Mouse (Mus musculus) hindbrain, embryonic 10.5 days (tissue): ENCODE data around the gene Crhr2. TPM values are rescaled to one million over a fixed set of nuclear protein-coding genes. Genes with fewer than 3 reads are reported as not detected.

Experiments used
- DNase-seq: peaks from one replicate; pipeline ENCODE4 v3.0.0-alpha.2; 2017; ENCODE audit warnings: low spot score
- H3K27ac ChIP-seq: fragments of 300-500 bp; sonication (generic); 2 replicates; pipeline ENCODE4 v1.5.1; 2016; ENCODE audit warnings: mild to moderate bottlenecking, moderate library complexity
- H3K27me3 ChIP-seq: fragments of 300-500 bp; sonication (generic); 2 replicates; pipeline ENCODE4 v1.6.1; 2016; ENCODE audit warnings: mild to moderate bottlenecking; ENCODE audit not compliant: poor library complexity, insufficient read depth, severe bottlenecking
- H3K36me3 ChIP-seq: fragments of 300-500 bp; sonication (generic); 2 replicates; pipeline ENCODE4 v1.6.1; 2016; ENCODE audit warnings: mild to moderate bottlenecking, moderate library complexity
- H3K4me1 ChIP-seq: fragments of 300-500 bp; sonication (generic); replicated peaks from 2 replicates; pipeline ENCODE4 v1.6.1; 2016; ENCODE audit warnings: mild to moderate bottlenecking
- H3K4me3 ChIP-seq: fragments of 300-500 bp; sonication (generic); 2 replicates; pipeline ENCODE4 v1.5.1; 2016; ENCODE audit warnings: mild to moderate bottlenecking, moderate library complexity
- H3K9me3 ChIP-seq: fragments of 300-500 bp; sonication (generic); 2 replicates; pipeline ENCODE4 v1.6.1; 2016; ENCODE audit warnings: mild to moderate bottlenecking, moderate library complexity
- WGBS: fragments of 180-500 bp; shearing (Covaris S2); methylation state at CpG from one replicate; pipeline ENCODE4 v1.1.7; 2016; 5-methylcytosine and 5-hydroxymethylcytosine counted together
- polyA plus RNA-seq: library from polyadenylated mRNA; unstranded; fragments of >200 nt; fragmentation: Nextera tagmentation; extraction: Ambion mirVana; gene quantifications from 2 replicates; pipeline ENCODE4 v1.2.1, GENCODE M21; 2016

Crhr2 gene
- polyA plus RNA-seq, 1 experiment from 2014 or later, result 0.24 TPM

DNA sequence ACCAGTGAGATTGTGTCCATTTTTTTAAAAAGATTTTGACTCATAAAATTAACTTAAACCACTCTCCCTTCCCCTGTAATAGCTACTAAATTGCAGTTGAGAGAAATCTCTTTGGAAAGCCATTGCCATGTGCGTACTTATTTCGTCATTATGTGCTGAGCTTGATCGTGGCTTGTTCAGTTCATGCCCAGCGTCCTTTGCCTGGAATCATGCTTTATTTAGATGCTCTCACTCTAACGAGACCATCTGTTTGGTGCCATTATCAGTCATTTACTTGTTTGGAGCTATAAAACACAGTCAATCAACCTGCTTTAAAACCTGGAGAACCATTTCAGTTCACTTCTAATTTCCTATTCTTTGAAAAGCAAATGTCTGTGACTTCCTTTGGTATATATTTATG is 70.6 kb downstream of the Crhr2 start:
- H3K27ac ChIP-seq, result no peak overlapping the region
- no peak for DNase-seq
- no peaks in the 10 kb centered on the region for H3K9me3 ChIP-seq
- H3K4me1 ChIP-seq, result no peaks in the 10 kb centered on the region
- peaks cover 95% of the 10 kb centered on the region for H3K36me3 ChIP-seq
- WGBS, result 92% methylated on average over 5 of the region's 5 CpGs
- no peak overlapping the region for H3K4me3 ChIP-seq
- no peaks in the 10 kb centered on the region for H3K27me3 ChIP-seq

DNA sequence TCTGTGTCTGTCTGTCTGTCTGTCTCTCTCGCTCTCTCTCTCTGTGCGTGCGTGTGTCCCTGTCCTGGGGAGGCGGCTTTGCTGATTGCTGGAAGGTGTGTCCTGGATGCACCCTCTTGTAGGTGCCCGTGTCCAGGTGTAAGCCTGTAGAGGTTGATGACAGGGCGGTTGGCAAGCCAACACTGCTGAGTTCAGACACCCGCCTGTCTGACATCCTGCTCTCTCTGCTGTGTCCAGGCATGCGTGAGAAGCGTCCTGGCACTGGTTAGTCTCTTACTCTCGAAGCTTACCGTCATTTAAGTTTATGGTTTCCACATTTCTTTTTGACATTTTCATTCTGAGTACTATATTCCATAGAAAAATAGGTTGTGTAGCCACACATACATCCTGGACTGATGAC is 71.5 kb downstream of the Crhr2 start:
- Histone ChIP-seq H3K9me3 (no peaks in the 10 kb centered on the region), H3K27ac (no peak overlapping the region), H3K4me1 (no peaks in the 10 kb centered on the region), H3K4me3 (no peak overlapping the region), H3K27me3 (no peaks in the 10 kb centered on the region), H3K36me3 (peaks cover 93% of the 10 kb centered on the region)
- WGBS, result 92% methylated on average over 11 of the region's 11 CpGs
- no peak for DNase-seq

DNA sequence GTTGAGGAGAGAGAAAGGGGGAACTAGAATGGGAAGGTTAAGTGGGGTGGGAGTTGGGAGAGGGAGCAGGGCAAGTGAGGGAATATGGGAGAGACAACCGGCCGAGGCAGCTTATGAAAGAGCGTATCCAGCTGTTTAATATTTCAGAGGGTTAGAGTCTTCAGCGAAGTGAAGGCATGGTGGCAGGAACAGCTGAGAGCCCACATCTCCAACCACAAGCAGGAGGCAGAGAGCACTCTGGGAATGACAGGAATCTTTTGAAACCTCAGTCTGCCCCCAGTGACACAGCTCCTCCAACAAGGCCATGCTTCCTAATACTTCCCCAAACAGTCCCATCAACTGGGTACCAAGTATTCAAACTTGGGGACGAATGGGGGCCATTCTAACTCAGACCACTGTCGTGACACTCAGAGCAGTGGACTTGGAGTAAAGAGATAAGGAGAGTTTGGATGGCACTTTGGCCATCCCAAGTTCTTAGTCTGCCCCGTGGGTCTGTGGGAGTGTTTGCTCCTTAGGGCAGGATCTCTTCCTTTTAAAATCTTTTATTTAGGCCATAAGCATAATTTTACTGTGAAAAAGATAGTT is 72.5 kb downstream of the Crhr2 start:
- DNase-seq, result no peak
- Histone ChIP-seq H3K27me3 (no peaks in the 10 kb centered on the region), H3K4me1 (no peaks in the 10 kb centered on the region), H3K9me3 (no peaks in the 10 kb centered on the region), H3K27ac (no peak overlapping the region), H3K4me3 (no peak overlapping the region), H3K36me3 (peaks cover 93% of the 10 kb centered on the region)
- WGBS, result 91% methylated on average over 7 of the region's 7 CpGs

DNA sequence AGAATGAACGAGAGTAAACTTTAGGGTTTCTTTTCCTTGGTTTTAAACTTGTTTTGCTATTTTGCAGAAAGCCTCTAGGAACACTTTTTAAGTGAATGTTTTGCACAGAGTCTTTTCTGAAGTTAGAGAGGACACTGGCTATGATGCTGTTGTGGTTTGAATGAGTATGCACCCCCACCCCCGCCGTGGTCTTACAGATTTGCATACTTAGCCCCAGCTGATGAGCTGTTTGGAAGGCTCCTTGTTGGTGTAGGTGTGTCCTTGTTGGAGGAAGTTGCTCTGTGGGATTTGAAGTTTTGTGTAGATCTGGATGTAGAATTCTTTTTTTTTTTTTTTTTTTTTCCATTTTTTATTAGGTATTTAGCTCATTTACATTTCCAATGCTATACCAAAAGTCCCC is 75.4 kb downstream of the Crhr2 start:
- no peak for DNase-seq
- 93% methylated on average over 3 of the region's 3 CpGs for WGBS
- H3K4me1 ChIP-seq, result no peaks in the 10 kb centered on the region
- peaks cover 92% of the 10 kb centered on the region for H3K36me3 ChIP-seq
- no peaks in the 10 kb centered on the region for H3K27me3 ChIP-seq
- no peak overlapping the region for H3K4me3 ChIP-seq
- H3K27ac ChIP-seq, result no peak overlapping the region
- H3K9me3 ChIP-seq, result no peaks in the 10 kb centered on the region

DNA sequence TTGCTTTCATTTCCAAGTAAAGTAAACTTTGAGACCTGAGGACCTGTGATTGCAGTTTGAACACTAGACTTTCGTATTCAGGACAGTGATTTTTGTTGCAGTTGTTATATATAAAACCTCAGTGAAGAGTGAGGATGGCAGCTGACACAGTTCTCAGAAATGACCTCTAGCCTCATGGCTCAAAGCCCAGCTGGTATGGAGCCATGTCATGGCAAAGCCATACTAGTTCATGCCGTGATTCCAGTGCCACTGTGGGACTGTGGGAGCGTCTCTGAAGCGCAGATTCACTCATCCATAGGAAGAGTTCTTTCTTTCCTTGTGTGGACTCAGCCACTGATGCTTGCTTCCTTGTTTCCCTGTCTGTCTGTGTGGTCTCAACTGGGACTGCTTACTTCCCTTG is 78.3 kb downstream of the Crhr2 start:
- no peak overlapping the region for H3K27ac ChIP-seq
- no peak for DNase-seq
- no peak overlapping the region for H3K4me3 ChIP-seq
- peaks cover 92% of the 10 kb centered on the region for H3K36me3 ChIP-seq
- no peaks in the 10 kb centered on the region for H3K27me3 ChIP-seq
- WGBS, result 93% methylated on average over 4 of the region's 4 CpGs
- H3K9me3 ChIP-seq, result no peaks in the 10 kb centered on the region
- H3K4me1 ChIP-seq, result no peaks in the 10 kb centered on the region

DNA sequence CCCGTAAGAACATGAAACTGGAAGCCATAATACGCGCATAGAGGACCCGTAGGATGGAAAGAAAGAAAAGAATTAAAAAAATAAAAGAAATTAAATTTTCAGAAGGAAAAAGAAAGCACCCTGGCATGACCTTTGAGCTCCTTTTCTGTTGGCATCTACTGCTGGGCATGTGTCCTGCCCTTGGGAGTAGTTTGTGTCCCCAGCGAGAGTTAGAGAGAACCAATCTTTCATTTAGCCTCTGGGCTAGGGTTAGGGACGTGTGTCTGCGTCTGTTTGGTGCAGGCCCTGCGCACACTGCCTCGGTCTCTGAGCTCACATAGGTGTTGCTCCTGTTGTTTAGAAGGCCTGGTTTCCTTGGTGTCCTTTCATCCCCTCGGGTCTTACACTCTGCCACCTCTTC is 83.6 kb downstream of the Crhr2 start:
- DNase-seq, result no peak
- Histone ChIP-seq H3K4me3 (no peak overlapping the region), H3K9me3 (no peaks in the 10 kb centered on the region), H3K4me1 (no peaks in the 10 kb centered on the region), H3K27me3 (no peaks in the 10 kb centered on the region), H3K36me3 (peaks cover 75% of the 10 kb centered on the region), H3K27ac (no peak overlapping the region)
- 95% methylated on average over 10 of the region's 10 CpGs for WGBS

DNA sequence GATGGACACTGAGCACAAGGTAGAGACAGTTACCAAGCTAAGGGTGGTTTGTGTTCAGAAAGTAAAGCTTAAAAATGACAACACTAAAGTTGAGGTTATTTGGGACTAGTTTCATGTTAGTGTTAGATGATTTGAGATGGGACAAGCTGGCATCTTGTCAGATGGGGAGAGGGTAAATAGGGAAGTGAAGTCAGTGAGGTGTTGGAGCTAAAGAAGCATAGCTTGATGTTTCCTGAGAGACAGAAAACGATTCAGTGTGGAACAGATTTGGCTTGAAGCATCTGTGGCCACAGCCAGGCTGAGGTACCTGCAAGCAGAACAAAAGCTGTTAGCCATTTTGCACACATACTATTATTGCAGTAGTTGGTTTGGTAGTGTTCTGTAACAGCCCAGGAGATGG is 87.5 kb downstream of the Crhr2 start:
- no peak overlapping the region for H3K27ac ChIP-seq
- 87% methylated on average over 1 of the region's 1 CpGs for WGBS
- DNase-seq, result no peak
- H3K27me3 ChIP-seq, result no peaks in the 10 kb centered on the region
- peaks cover 38% of the 10 kb centered on the region for H3K36me3 ChIP-seq
- H3K9me3 ChIP-seq, result no peaks in the 10 kb centered on the region
- no peak overlapping the region for H3K4me3 ChIP-seq
- H3K4me1 ChIP-seq, result peaks cover under 1% of the 10 kb centered on the region; the same call in 1 of the 2 replicates

DNA sequence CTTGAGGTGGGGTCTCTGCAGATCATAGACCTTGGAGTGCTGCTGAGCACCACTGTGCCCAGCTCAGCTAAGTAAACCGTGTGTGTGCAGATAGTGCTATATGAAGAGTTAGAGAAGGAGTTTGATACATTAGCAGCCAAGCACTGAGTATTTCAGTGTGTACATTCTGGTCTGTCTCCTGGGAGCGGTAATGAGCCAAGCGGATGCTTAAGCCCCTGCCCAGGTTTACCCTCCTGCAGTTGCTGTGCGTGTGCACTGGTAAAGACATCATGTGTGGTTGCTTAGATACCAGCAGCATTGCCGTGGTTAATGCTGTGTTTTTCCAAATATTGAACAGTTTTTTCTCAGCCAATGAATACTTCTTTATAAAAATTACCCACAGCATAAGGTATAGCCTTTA is 88.3 kb downstream of the Crhr2 start:
- no peak for DNase-seq
- H3K9me3 ChIP-seq, result no peaks in the 10 kb centered on the region
- peaks cover 30% of the 10 kb centered on the region for H3K36me3 ChIP-seq
- WGBS, result 84% methylated on average over 5 of the region's 5 CpGs
- H3K27ac ChIP-seq, result no peak overlapping the region
- peaks cover 9% of the 10 kb centered on the region for H3K4me1 ChIP-seq
- H3K27me3 ChIP-seq, result no peaks in the 10 kb centered on the region
- H3K4me3 ChIP-seq, result no peak overlapping the region

DNA sequence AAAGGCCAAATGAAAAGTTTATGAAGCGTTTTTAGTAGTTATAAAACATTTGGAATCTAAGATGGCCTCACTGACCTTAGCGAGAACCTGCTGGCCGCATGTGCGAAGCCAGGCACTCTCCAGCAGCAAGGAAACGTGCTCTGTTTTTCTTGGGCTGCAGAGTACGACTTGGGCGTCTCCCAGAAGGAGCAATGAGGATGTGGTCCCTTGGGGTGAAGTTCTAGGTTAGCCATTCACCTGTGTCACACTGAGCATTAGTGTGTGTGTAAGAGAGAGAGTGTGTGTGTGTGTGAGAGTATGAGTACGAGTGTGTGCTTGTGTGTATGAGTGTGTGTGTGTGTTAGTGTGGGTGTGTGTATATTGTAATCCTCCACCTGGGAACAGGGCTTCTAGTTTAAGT is 89.6 kb downstream of the Crhr2 start:
- Histone ChIP-seq H3K4me3 (no peak overlapping the region), H3K36me3 (peaks cover 16% of the 10 kb centered on the region), H3K4me1 (peaks cover 18% of the 10 kb centered on the region), H3K27ac (no peak overlapping the region), H3K27me3 (no peaks in the 10 kb centered on the region), H3K9me3 (no peaks in the 10 kb centered on the region)
- 83% methylated on average over 8 of the region's 8 CpGs for WGBS
- no peak for DNase-seq

Other genes starting within 250 kb of the Crhr2 start
- gene Nod1, start 160.4 kb downstream of the Crhr2 start, polyA plus RNA-seq, result 1.7 and 2.7 TPM in 2 replicates
- gene Ggct, start 140.1 kb downstream of the Crhr2 start, polyA plus RNA-seq, result 11.1 and 13.6 TPM in 2 replicates
- gene Gars, start 95.0 kb downstream of the Crhr2 start, polyA plus RNA-seq, result 210 and 216 TPM in 2 replicates
- gene Inmt, start 42.0 kb upstream of the Crhr2 start, polyA plus RNA-seq, result 1.9 and 2.5 TPM in 2 replicates
- gene Mindy4, start 70.4 kb upstream of the Crhr2 start, polyA plus RNA-seq, result 17.2 and 17.8 TPM in 2 replicates
- 0.60 and 2.3 TPM in 2 replicates for gene Aqp1, start 203.4 kb upstream of the Crhr2 start, polyA plus RNA-seq
- not detected in 2 replicates for gene Ghrhr, start 243.3 kb upstream of the Crhr2 start, polyA plus RNA-seq